Mouse (Mus musculus) midbrain, postnatal 0 days (tissue): ENCODE results near the gene 1110004F10Rik. TPM values are rescaled to one million over a fixed set of nuclear protein-coding genes. Genes with fewer than 3 reads are reported as not detected.

ENCODE experiments used
- ATAC-seq: fragments of 200-750 bp; cut with Nextera tagmentation; 2 replicates; pipeline ENCODE4 v1.8.0; 2017; ENCODE audit warnings: moderate number of reproducible peaks, mild to moderate bottlenecking, moderate TSS enrichment, moderate library complexity; ENCODE audit not compliant: low FRiP score
- DNase-seq: peaks from one replicate; pipeline ENCODE4 v3.0.0-alpha.2; 2015; ENCODE audit warnings: low spot score
- H3K27ac ChIP-seq: fragments of 300-500 bp; sonication (generic); 2 replicates; pipeline ENCODE4 v1.5.1; 2014; ENCODE audit warnings: low read depth, mild to moderate bottlenecking, low read length, mixed read lengths
- H3K27me3 ChIP-seq: fragments of 300-500 bp; sonication (generic); 2 replicates; pipeline ENCODE4 v1.6.1; 2014; ENCODE audit warnings: low read length, control low read depth, mixed read lengths; ENCODE audit not compliant: insufficient read depth
- H3K36me3 ChIP-seq: fragments of 300-500 bp; sonication (generic); 2 replicates; pipeline ENCODE4 v1.6.1; 2014; ENCODE audit warnings: low read length, control low read depth, mixed read lengths; ENCODE audit not compliant: insufficient read depth
- H3K4me1 ChIP-seq: fragments of 300-500 bp; sonication (generic); 2 replicates; pipeline ENCODE4 v1.6.1; 2014; ENCODE audit warnings: mild to moderate bottlenecking, control low read depth, antibody characterized with exemption, low read length, mixed read lengths; ENCODE audit not compliant: insufficient read depth
- H3K4me2 ChIP-seq: fragments of 300-500 bp; sonication (generic); 2 replicates; pipeline ENCODE4 v1.6.1; 2014; ENCODE audit warnings: low read depth, mild to moderate bottlenecking, low read length, mixed read lengths; ENCODE audit not compliant: poor library complexity, severe bottlenecking
- H3K4me3 ChIP-seq: fragments of 300-500 bp; sonication (generic); 2 replicates; pipeline ENCODE4 v1.5.1; 2014; ENCODE audit warnings: low read depth, mild to moderate bottlenecking, low read length, moderate library complexity
- H3K9ac ChIP-seq: fragments of 300-500 bp; sonication (generic); replicated peaks from 2 replicates; pipeline ENCODE4 v1.6.1; 2014; ENCODE audit warnings: mild to moderate bottlenecking, low read length, moderate library complexity, mixed read lengths; ENCODE audit not compliant: poor library complexity, severe bottlenecking
- H3K9me3 ChIP-seq: fragments of 300-500 bp; sonication (generic); 2 replicates; pipeline ENCODE4 v1.6.1; 2016; ENCODE audit warnings: low read length, control low read depth
- CTCF ChIP-seq: IDR thresholded peaks from 2 replicates; pipeline ENCODE4 v1.5.1; 2016; ENCODE audit warnings: antibody characterized with exemption, mild to moderate bottlenecking
- WGBS: fragments of 180-500 bp; shearing (Covaris S2); extraction: QIAGEN DNeasy Blood & Tissue Kit; methylation state at CpG from one replicate; pipeline ENCODE4 v1.1.7; 2014; 5-methylcytosine and 5-hydroxymethylcytosine counted together
- polyA plus RNA-seq: library from polyadenylated mRNA; unstranded; fragments of >200 nt; fragmentation: Nextera tagmentation; extraction: Ambion mirVana; gene quantifications from 2 replicates; pipeline ENCODE4 v1.2.1, GENCODE M21; 2015
- total RNA-seq: library from RNA; depleted of rRNA; stranded (reverse); fragments of >200 nt; gene quantifications from 2 replicates; pipeline ENCODE4 v1.2.3, GENCODE M21; 2014; rRNA removed

Gene 1110004F10Rik
- total and polyA plus RNA-seq, 2 experiments from 2014 or later, result 169 to 370 TPM

- Histone ChIP-seq H3K4me1 (no peaks in the 10 kb centered on the region), H3K27ac (no peak overlapping the region), H3K27me3 (no peaks in the 10 kb centered on the region), H3K9me3 (no peaks in the 10 kb centered on the region), H3K4me3 (no peak overlapping the region), H3K36me3 (peaks cover 25% of the 10 kb centered on the region), H3K4me2 (no peak overlapping the region), H3K9ac (no peak overlapping the region)
- ATAC-seq (no peak), DNase-seq (peak; percentile 55)
- 67% methylated on average over 3 of the region's 3 CpGs for WGBS
- TF ChIP-seq CTCF, result no peak
Measured at GRCm38 (mm10) chr7:116137671-116138070, 98.5 kb downstream of the 1110004F10Rik start.

- 92% methylated on average over 6 of the region's 6 CpGs for WGBS
- H3K27me3 ChIP-seq, result no peaks in the 10 kb centered on the region
- H3K4me1 ChIP-seq, result no peaks in the 10 kb centered on the region
- peaks cover 11% of the 10 kb centered on the region for H3K36me3 ChIP-seq
- no peak overlapping the region for H3K4me2 ChIP-seq
- DNase-seq (no peak), ATAC-seq (no peak)
- no peak overlapping the region for H3K4me3 ChIP-seq
- no peaks in the 10 kb centered on the region for H3K9me3 ChIP-seq
- no peak for TF ChIP-seq CTCF
- H3K27ac ChIP-seq, result no peak overlapping the region
- no peak overlapping the region for H3K9ac ChIP-seq
Measured at GRCm38 (mm10) chr7:116145030-116145429, 105.8 kb downstream of the 1110004F10Rik start.

DNA sequence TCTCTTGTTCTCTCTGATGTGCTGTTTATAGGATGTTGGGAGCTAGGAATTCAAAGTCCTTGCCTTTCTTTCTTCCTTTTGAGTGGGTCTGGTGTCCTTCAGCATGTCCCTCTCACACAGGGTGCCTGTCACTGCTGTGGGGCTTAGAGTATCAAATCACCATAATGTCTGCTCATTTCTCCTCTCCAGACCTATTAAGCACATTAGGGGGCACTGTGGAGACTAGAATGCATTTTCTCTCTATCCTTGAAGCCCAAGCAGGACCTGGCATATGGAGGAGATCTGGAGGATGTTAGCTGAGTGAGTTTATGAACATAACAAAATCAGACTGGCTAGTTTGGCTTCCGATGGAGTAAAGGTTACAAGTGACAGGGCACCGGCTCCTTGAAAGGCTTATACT is 107.9 kb downstream of the 1110004F10Rik start:
- Histone ChIP-seq H3K9me3 (no peaks in the 10 kb centered on the region), H3K27me3 (no peaks in the 10 kb centered on the region), H3K4me3 (no peak overlapping the region), H3K36me3 (peaks cover 6% of the 10 kb centered on the region; the same call in 1 of the 2 replicates), H3K27ac (no peak overlapping the region), H3K4me1 (no peaks in the 10 kb centered on the region), H3K9ac (no peak overlapping the region), H3K4me2 (no peak overlapping the region)
- peak; percentile 50 for TF ChIP-seq CTCF
- DNase-seq (peak; percentile 39), ATAC-seq (no peak)
- whole genome bisulfite sequencing, result 86% methylated on average over 2 of the region's 2 CpGs

DNA sequence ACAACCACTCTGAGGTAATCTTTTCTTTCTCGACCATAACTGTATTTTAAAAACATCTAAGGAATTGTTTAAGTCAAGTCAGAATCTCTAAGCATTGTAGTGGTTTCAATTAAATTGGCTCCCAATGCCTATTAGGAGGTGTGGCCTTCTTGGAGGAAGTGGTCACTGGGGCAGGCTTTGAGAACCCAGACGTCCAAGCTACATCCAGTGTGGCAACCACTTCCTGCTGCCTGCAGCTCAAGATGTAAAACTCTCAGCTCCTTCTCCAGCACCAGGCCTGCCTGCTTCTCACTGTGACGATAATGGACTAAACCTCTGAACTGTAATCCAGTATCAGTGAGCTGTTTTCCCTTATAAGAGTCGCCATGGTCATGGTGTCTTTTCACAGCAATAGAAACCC is 110.4 kb downstream of the 1110004F10Rik start:
- Histone ChIP-seq H3K9me3 (no peaks in the 10 kb centered on the region), H3K4me1 (no peaks in the 10 kb centered on the region), H3K4me3 (no peak overlapping the region), H3K27ac (no peak overlapping the region), H3K4me2 (no peak overlapping the region), H3K9ac (no peak overlapping the region), H3K27me3 (no peaks in the 10 kb centered on the region), H3K36me3 (peaks cover 16% of the 10 kb centered on the region; the same call in 1 of the 2 replicates)
- TF ChIP-seq CTCF, result no peak
- no peak for DNase-seq
- ATAC-seq, result no peak
- WGBS, result 71% methylated on average over 4 of the region's 4 CpGs

DNA sequence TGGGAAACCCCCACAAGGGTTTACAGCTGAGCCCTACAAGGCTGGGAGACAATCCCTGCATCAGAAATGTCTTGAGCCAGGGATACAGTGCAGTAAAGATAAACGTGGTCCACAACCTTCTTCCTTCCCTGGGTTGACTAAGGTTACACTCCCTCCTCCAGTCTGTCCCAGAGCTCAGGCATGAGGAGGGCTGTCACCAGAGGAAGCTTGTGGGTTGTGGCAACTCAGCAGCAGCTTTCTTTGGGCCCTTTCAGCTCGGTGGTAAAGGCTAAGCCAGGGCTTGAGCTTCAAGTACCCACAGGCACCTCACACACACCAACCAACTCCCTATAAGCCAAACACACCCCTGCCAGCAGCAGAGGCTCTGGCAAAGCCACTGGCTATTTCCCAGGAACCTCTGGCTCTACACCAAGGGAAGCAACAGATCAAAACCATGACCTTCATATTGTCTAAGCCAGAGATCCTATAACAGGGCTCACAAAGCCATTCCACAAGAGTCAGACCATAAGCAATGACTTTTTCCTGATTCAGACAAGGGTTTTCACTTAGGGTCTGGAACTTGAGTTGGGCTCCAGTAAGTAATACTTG is 114.7 kb downstream of the 1110004F10Rik start:
- H3K4me1 ChIP-seq, result no peaks in the 10 kb centered on the region
- no peak overlapping the region for H3K27ac ChIP-seq
- peaks cover 18% of the 10 kb centered on the region; the same call in 1 of the 2 replicates for H3K36me3 ChIP-seq
- 69% methylated on average over 2 of the region's 2 CpGs for WGBS
- TF ChIP-seq CTCF, result no peak
- H3K4me3 ChIP-seq, result no peak overlapping the region
- no peak overlapping the region for H3K4me2 ChIP-seq
- no peak for ATAC-seq
- no peaks in the 10 kb centered on the region for H3K27me3 ChIP-seq
- no peak for DNase-seq
- H3K9ac ChIP-seq, result no peak overlapping the region
- no peaks in the 10 kb centered on the region for H3K9me3 ChIP-seq

Other genes with a start within 250 kb of the 1110004F10Rik start
- gene Sox6, start 601 bp upstream of the 1110004F10Rik start, total RNA-seq, result 47.6 and 49.5 TPM in 2 replicates
- gene Sox6, start 601 bp upstream of the 1110004F10Rik start, polyA plus RNA-seq, result 30.6 and 30.8 TPM in 2 replicates
- gene Gm4353, start 45.2 kb downstream of the 1110004F10Rik start, total RNA-seq, result 0.93 and 4.0 TPM in 2 replicates
- 0.28 and 0.54 TPM in 2 replicates for gene Gm4353, start 45.2 kb downstream of the 1110004F10Rik start, polyA plus RNA-seq